Mouse (Mus musculus) spleen, postnatal 14 days (tissue): ENCODE results near the gene 4933428G20Rik.

ENCODE experiments used
- DNase-seq, 2 experiments: peaks; one replicate each; pipeline ENCODE4 v3.0.0; 2021 to 2022; ENCODE audit warnings: low spot score in 2 of 2

The 4933428G20Rik gene

GRCm38 (mm10) chr11:97499865-97500719, at the start of gene 4933428G20Rik:
4933428G20Rik (minus strand) TSS chr11:97500340.
- DNase-seq = no peak

- DNase-seq = no peak
These were observed 48.6 kb upstream of the 4933428G20Rik start for GRCm38 (mm10) chr11:97548757-97549156.

- no peak for DNase-seq
These were observed 48.0 kb upstream of the 4933428G20Rik start for GRCm38 (mm10) chr11:97547957-97548706.

- no peak for DNase-seq
These were observed 46.8 kb upstream of the 4933428G20Rik start for GRCm38 (mm10) chr11:97546804-97547411.

GRCm38 (mm10) chr11:97545808-97546560, 45.8 kb upstream of the 4933428G20Rik start:
- no peak for DNase-seq

- no peak for DNase-seq
These were observed 43.7 kb upstream of the 4933428G20Rik start for GRCm38 (mm10) chr11:97543883-97544282.

- no peak for DNase-seq
These were observed 43.1 kb upstream of the 4933428G20Rik start for GRCm38 (mm10) chr11:97543181-97543733.

GRCm38 (mm10) chr11:97542171-97543150, 42.3 kb upstream of the 4933428G20Rik start:
- DNase-seq = no peak

- no peak for DNase-seq
These were observed 40.5 kb upstream of the 4933428G20Rik start for GRCm38 (mm10) chr11:97540604-97541003.

- no peak for DNase-seq
These were observed 40.0 kb upstream of the 4933428G20Rik start for GRCm38 (mm10) chr11:97540136-97540535.

- DNase-seq = no peak
These were observed 39.5 kb upstream of the 4933428G20Rik start for GRCm38 (mm10) chr11:97539622-97540021.

GRCm38 (mm10) chr11:97537580-97538089, 37.5 kb upstream of the 4933428G20Rik start:
- no peak for DNase-seq

GRCm38 (mm10) chr11:97536835-97537579, 36.9 kb upstream of the 4933428G20Rik start:
- no peak for DNase-seq

GRCm38 (mm10) chr11:97536083-97536747, 36.1 kb upstream of the 4933428G20Rik start:
- no peak for DNase-seq

GRCm38 (mm10) chr11:97535660-97536059, 35.5 kb upstream of the 4933428G20Rik start:
- DNase-seq = no peak

GRCm38 (mm10) chr11:97535308-97535630, 35.1 kb upstream of the 4933428G20Rik start:
- DNase-seq = no peak

GRCm38 (mm10) chr11:97534442-97535307, 34.5 kb upstream of the 4933428G20Rik start:
- DNase-seq = no peak

GRCm38 (mm10) chr11:97533653-97534052, 33.5 kb upstream of the 4933428G20Rik start:
- DNase-seq = no peak
